Mouse (Mus musculus) brain, embryonic 14.5 days (tissue): ENCODE results near the gene Cd33.

Source experiments
- CTCF ChIP-seq: fragments of 200-500 bp; IDR thresholded peaks from 2 replicates; pipeline ENCODE4 v1.5.1; 2012; ENCODE audit warnings: inconsistent platforms, mild to moderate bottlenecking, moderate library complexity, borderline replicate concordance; ENCODE audit not compliant: insufficient read depth, insufficient read length; ENCODE audit errors: extremely low read depth
- POLR2A ChIP-seq: fragments of 200-500 bp; IDR thresholded peaks from 2 replicates; pipeline ENCODE4 v1.6.1; 2012; ENCODE audit warnings: mild to moderate bottlenecking, inconsistent platforms, borderline replicate concordance; ENCODE audit not compliant: poor library complexity, insufficient read depth, insufficient read length, severe bottlenecking; ENCODE audit errors: extremely low read depth

DNA sequence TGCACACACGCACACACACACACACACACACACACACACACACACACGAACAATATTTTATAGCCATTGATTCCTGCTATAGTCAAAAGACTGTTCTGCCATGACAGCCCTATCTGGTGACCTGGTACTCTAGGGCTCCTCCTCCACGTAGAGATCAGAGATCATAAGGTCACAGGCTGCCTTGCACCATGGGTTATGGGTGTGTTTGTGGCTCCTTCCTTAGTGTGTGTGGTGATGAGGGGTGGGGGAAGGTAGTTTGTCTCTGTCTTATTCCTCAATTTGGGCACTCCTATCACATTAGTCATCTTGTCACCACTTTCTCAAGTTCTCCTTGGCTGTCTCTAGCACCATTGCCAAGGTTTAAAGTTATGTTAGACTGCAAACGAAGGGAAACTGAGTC lies 5.7 kb downstream of the Cd33 start:
- TF ChIP-seq CTCF, result no peak
- TF ChIP-seq POLR2A, result no peak
